Mouse (Mus musculus) thymus, postnatal 14 days (tissue): ENCODE measurements around the gene Gm4305.
"Not testable (repeated sequence)": the region's sequence is repeated elsewhere in the genome, so short reads cannot be mapped to it uniquely, and the experiment has no call there.

Source experiments
- DNase-seq: peaks from one replicate; pipeline ENCODE4 v3.0.0; 2021

The Gm4305 gene

DNA sequence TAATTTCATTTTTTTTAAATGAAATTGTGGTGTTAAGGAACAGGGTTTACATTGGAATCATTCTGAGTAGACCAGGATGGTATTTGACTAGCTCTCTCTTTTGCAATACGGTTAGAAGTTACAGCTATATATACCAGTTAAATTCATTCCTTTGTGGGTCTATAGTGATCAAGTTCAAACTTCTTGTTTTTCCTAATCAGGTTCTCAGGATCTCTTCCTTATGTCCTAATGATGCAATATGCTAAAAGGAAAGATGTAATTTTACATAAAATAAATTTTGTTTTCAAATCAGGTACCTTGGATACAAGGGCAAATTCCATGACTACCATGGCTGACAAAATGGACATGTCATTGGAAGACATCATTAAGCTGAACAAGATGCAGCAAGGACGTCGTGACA, at the start of gene Gm4305:
Gene Gm4305 (plus strand): TSS at position 301 of the 400 bp plus-strand sequence.
- DNase-seq = not testable (repeated sequence)

DNA sequence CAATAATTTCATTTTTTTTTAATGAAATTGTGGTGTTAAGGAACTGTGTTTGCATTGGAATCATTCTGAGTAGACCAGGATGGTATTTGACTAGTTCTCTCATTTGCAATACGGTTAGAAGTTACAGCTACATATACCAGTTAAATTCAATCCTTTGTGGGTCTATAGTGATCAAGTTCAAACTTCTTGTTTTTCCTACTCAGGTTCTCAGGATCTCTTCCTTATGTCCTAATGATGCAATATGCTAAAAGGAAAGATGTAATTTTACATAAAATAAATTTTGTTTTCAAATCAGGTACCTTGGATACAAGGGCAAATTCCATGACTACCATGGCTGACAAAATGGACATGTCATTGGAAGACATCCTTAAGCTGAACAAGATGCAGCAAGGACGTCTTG, 15.5 kb upstream of the Gm4305 start, which contains the start of gene Gm4301:
Gene Gm4301 (plus strand): TSS at position 301 of the 400 bp plus-strand sequence.
- not testable (repeated sequence) for DNase-seq

DNA sequence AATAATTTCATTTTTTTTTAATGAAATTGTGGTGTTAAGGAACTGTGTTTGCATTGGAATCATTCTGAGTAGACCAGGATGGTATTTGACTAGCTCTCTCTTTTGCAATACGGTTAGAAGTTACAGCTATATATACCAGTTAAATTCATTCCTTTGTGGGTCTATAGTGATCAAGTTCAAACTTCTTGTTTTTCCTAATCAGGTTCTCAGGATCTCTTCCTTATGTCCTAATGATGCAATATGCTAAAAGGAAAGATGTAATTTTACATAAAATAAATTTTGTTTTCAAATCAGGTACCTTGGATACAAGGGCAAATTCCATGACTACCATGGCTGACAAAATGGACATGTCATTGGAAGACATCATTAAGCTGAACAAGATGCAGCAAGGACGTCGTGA, 10.4 kb upstream of the Gm4305 start, which contains the start of gene Gm4302:
Gene Gm4302 (plus strand): TSS at position 301 of the 400 bp plus-strand sequence.
- DNase-seq = not testable (repeated sequence)

DNA sequence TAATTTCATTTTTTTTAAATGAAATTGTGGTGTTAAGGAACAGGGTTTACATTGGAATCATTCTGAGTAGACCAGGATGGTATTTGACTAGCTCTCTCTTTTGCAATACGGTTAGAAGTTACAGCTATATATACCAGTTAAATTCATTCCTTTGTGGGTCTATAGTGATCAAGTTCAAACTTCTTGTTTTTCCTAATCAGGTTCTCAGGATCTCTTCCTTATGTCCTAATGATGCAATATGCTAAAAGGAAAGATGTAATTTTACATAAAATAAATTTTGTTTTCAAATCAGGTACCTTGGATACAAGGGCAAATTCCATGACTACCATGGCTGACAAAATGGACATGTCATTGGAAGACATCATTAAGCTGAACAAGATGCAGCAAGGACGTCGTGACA, 5.2 kb upstream of the Gm4305 start, which contains the start of gene Gm4303:
Gene Gm4303 (plus strand): TSS at position 301 of the 400 bp plus-strand sequence.
- DNase-seq = not testable (repeated sequence)

DNA sequence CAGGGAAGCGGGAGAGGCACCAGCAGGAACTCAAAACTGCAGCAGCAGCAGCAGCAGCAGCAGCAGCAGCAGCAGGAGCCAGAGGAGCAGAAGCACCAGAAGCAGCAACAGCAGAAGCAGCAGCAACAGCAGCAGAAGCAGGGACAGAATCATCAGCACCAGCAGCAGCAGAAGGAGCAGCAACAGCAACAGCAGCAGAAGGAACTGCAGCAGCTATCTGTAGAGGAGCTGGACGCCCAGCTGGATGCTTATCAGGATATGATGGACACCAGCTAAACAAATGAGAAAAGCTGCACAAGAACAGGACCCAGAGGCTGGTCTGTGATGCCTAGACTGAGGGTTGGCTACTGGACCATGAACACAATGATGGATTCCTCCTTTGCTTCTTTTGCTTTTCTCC, 5.9 kb downstream of the Gm4305 start:
- DNase-seq = peak; percentile 4

DNA sequence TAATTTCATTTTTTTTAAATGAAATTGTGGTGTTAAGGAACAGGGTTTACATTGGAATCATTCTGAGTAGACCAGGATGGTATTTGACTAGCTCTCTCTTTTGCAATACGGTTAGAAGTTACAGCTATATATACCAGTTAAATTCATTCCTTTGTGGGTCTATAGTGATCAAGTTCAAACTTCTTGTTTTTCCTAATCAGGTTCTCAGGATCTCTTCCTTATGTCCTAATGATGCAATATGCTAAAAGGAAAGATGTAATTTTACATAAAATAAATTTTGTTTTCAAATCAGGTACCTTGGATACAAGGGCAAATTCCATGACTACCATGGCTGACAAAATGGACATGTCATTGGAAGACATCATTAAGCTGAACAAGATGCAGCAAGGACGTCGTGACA, 10.1 kb downstream of the Gm4305 start, which contains the start of gene Gm4307:
Gene Gm4307 (plus strand): TSS at position 301 of the 400 bp plus-strand sequence.
- not testable (repeated sequence) for DNase-seq

DNA sequence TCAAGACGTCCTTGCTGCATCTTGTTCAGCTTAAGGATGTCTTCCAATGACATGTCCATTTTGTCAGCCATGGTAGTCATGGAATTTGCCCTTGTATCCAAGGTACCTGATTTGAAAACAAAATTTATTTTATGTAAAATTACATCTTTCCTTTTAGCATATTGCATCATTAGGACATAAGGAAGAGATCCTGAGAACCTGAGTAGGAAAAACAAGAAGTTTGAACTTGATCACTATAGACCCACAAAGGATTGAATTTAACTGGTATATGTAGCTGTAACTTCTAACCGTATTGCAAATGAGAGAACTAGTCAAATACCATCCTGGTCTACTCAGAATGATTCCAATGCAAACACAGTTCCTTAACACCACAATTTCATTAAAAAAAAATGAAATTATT, 31.6 kb downstream of the Gm4305 start, which contains the start of gene Gm4312:
Gene Gm4312 (minus strand): TSS at position 101 of the 400 bp plus-strand sequence.
- DNase-seq = not testable (repeated sequence)
